Mouse (Mus musculus): Measurements from ENCODE around the gene Tmem132a.
A peak's percentile ranks its signal among the peaks of the same experiment; 100 is the strongest.

Tmem132a gene

GRCm38 (mm10) chr19:10878201-10878837 lies 8.6 kb upstream of the Tmem132a start:
- DNase-seq, result peak; percentile 76 to 81

GRCm38 (mm10) chr19:10871328-10871961 lies 1.7 kb upstream of the Tmem132a start:
- DNase-seq, result no peak

- no peak for DNase-seq
Observed at GRCm38 (mm10) chr19:10870676-10871075, 936 bp upstream of the Tmem132a start.

GRCm38 (mm10) chr19:10869241-10869885 lies 377 bp downstream of the Tmem132a start:
- DNase-seq, result peak; percentile 93 to 95

- peak; percentile 56 to 65 for DNase-seq
Observed at GRCm38 (mm10) chr19:10868623-10869141, 1.1 kb downstream of the Tmem132a start.

- DNase-seq, result no peak
Observed at GRCm38 (mm10) chr19:10867946-10868622, 1.7 kb downstream of the Tmem132a start.

GRCm38 (mm10) chr19:10866351-10866750 lies 3.4 kb downstream of the Tmem132a start:
- DNase-seq, result peak; percentile 71 to 78

- no peak for DNase-seq
Observed at GRCm38 (mm10) chr19:10860072-10860497, 9.7 kb downstream of the Tmem132a start.

- DNase-seq, result no peak
Observed at GRCm38 (mm10) chr19:10856520-10856919, 13.2 kb downstream of the Tmem132a start.

GRCm38 (mm10) chr19:10855422-10855821 lies 14.3 kb downstream of the Tmem132a start:
- no peak for DNase-seq

GRCm38 (mm10) chr19:10847311-10848087 lies 22.2 kb downstream of the Tmem132a start:
- peak; percentile 70 to 76 for DNase-seq

- DNase-seq, result no peak
Observed at GRCm38 (mm10) chr19:10846150-10846549, 23.6 kb downstream of the Tmem132a start.

- no peak for DNase-seq
Observed at GRCm38 (mm10) chr19:10845454-10845853, 24.3 kb downstream of the Tmem132a start.

GRCm38 (mm10) chr19:10844206-10844605 lies 25.5 kb downstream of the Tmem132a start:
- no peak for DNase-seq

GRCm38 (mm10) chr19:10842914-10843313 lies 26.8 kb downstream of the Tmem132a start:
- no peak for DNase-seq

GRCm38 (mm10) chr19:10841721-10842626 lies 27.8 kb downstream of the Tmem132a start:
- no peak for DNase-seq

GRCm38 (mm10) chr19:10839010-10839892 lies 30.5 kb downstream of the Tmem132a start, which contains the start of gene Slc15a3:
TSS of gene Slc15a3 (plus strand) at chr19:10839727.
- DNase-seq, result no peak

GRCm38 (mm10) chr19:10835671-10836070 lies 34.1 kb downstream of the Tmem132a start:
- no peak for DNase-seq

- DNase-seq, result no peak
Observed at GRCm38 (mm10) chr19:10833611-10834010, 36.1 kb downstream of the Tmem132a start.

- DNase-seq, result no peak
Observed at GRCm38 (mm10) chr19:10832030-10832429, 37.7 kb downstream of the Tmem132a start.

Measured in cerebellum, postnatal 10 days (tissue).